Mouse (Mus musculus): Measurements from ENCODE around the gene Fgfr2. TPM values are rescaled to one million over a fixed set of nuclear protein-coding genes. Genes with fewer than 3 reads are reported as not detected.

Fgfr2 gene
- polyA plus RNA-seq, 1 experiment, result 0.17 TPM

DNA sequence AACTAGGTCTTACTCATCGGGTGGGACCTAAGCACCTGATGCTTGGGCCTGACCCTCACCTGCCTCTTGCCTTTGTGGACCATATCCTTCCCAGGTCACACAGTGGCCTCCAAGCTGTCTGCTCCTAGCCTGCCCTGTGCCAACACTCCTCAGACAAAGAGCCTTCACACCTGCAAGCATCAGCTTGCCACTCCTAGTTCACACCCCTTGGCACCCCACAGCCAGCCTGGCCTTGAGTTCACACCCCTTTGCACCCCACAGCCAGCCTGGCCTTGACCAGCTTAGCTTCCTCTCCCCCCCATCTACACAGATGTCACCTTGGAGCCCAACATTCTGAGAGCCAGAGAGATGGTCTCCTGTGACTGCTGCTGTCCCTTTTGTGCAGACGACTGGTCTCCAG, 319.8 kb downstream of the Fgfr2 start:
- Histone ChIP-seq H3K27me3 (ENCODE audit: control insufficient read depth, insufficient read depth, insufficient read length) (no peaks in the 10 kb centered on the region), H3K4me3 (no peak overlapping the region), H3K36me3 (ENCODE audit: control insufficient read depth, insufficient read depth) (no peaks in the 10 kb centered on the region), H3K4me2 (ENCODE audit: low read depth) (no peak overlapping the region), H3ac (ENCODE audit: control insufficient read depth, insufficient read length) (no peak overlapping the region), H3K79me2 (ENCODE audit: control insufficient read depth, insufficient read depth) (peaks cover 59% of the 10 kb centered on the region)
- TF ChIP-seq MYOG (IDR thresholded peaks at IDR 0.05; ENCODE audit: control insufficient read depth in 1 of 3, insufficient read depth in 1 of 3, insufficient read length in 2 of 3, low read depth in 2 of 3) (no peak), POLR2AphosphoS2 (IDR thresholded peaks at IDR 0.05; ENCODE audit: insufficient read length, low read depth) (no peak), MYOD1 (IDR thresholded peaks at IDR 0.05; ENCODE audit: control insufficient read depth in 1 of 3, insufficient read length in 2 of 3, low read depth in 2 of 3) (no peak), SRF (IDR thresholded peaks at IDR 0.05; ENCODE audit: control insufficient read depth, insufficient read length, low read depth) (no peak), E2F4 (IDR thresholded peaks at IDR 0.05; ENCODE audit: insufficient read depth) (no peak), CEBPB (IDR thresholded peaks at IDR 0.05; ENCODE audit: insufficient read depth, poor library complexity, severe bottlenecking) (no peak), POLR2A (IDR thresholded peaks at IDR 0.05; ENCODE audit: insufficient read length, low read depth) (no peak), USF1 (IDR thresholded peaks at IDR 0.05; ENCODE audit: low read depth) (no peak)

DNA sequence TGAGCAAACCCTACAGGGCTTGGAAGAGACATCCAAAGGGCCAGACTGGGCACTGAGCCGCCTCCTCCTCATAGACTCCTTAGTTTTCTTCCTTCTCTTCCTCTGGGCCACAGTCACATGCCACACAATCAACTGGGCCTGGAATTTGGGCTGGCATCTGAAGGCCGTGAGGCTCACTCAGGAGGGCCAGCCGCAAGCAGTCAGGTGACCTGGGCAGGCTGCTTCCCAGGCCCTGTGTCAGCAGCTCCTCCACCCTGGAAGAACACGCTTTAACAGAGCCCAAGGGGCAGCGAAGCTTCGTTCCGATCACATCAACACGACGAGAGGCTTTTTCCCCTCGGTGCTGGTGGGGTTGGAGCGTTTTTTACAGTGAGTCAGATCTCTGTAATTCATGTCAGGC, 320.5 kb downstream of the Fgfr2 start:
- no peak for TF ChIP-seq POLR2A (IDR thresholded peaks at IDR 0.05; ENCODE audit: insufficient read length, low read depth)
- no peak for TF ChIP-seq MAX (IDR thresholded peaks at IDR 0.05; ENCODE audit: low read depth)
- TF ChIP-seq MYOD1 (IDR thresholded peaks at IDR 0.05; ENCODE audit: control insufficient read depth in 1 of 3, insufficient read length in 2 of 3, low read depth in 2 of 3), result no peak
- TF ChIP-seq USF1 (IDR thresholded peaks at IDR 0.05; ENCODE audit: low read depth), result no peak
- no peak for TF ChIP-seq MYOG (IDR thresholded peaks at IDR 0.05; ENCODE audit: control insufficient read depth in 1 of 3, insufficient read depth in 1 of 3, insufficient read length in 2 of 3, low read depth in 2 of 3)
- no peak for TF ChIP-seq TCF12 (IDR thresholded peaks at IDR 0.05; ENCODE audit: insufficient read depth, poor library complexity, severe bottlenecking)
- no peak for TF ChIP-seq CEBPB (IDR thresholded peaks at IDR 0.05; ENCODE audit: insufficient read depth, poor library complexity, severe bottlenecking)
- no peak for TF ChIP-seq TCF3 (IDR thresholded peaks at IDR 0.05; ENCODE audit: insufficient read length, low read depth)
- TF ChIP-seq E2F4 (IDR thresholded peaks at IDR 0.05; ENCODE audit: insufficient read depth), result no peak
- no peak for TF ChIP-seq SRF (IDR thresholded peaks at IDR 0.05; ENCODE audit: control insufficient read depth, insufficient read length, low read depth)
- TF ChIP-seq POLR2AphosphoS2 (IDR thresholded peaks at IDR 0.05; ENCODE audit: insufficient read length, low read depth), result no peak
- TF ChIP-seq REST (IDR thresholded peaks at IDR 0.05; ENCODE audit: insufficient read depth, insufficient read length), result no peak
- no peak overlapping the region for H3ac ChIP-seq (ENCODE audit: control insufficient read depth, insufficient read length)
- H3K4me2 ChIP-seq (ENCODE audit: low read depth), result no peak overlapping the region
- H3K79me2 ChIP-seq (ENCODE audit: control insufficient read depth, insufficient read depth), result peaks cover 54% of the 10 kb centered on the region
- no peak overlapping the region for H3K4me3 ChIP-seq
- H3K36me3 ChIP-seq (ENCODE audit: control insufficient read depth, insufficient read depth), result no peaks in the 10 kb centered on the region
- H3K27me3 ChIP-seq (ENCODE audit: control insufficient read depth, insufficient read depth, insufficient read length), result no peaks in the 10 kb centered on the region

DNA sequence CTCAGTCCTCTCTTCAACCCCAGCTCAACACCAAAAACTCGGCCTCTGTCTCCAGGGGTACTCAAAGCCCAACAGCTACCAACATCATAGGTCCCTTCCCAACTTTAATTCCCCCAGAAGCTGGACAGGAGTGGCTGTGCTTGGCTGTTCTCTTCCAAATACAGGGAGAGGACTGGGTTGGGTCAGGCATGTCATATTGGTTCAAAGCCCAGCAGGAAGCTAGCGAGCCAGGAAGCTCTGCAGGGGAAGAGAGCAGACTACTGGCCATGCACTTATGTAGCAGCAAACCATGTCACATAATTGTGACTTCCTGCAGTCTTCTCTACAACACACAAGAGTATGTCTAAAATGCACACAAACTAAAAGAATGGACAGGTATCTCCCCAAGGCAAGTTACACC, 321.1 kb downstream of the Fgfr2 start:
- no peak for TF ChIP-seq POLR2AphosphoS2 (IDR thresholded peaks at IDR 0.05; ENCODE audit: insufficient read length, low read depth)
- TF ChIP-seq USF1 (IDR thresholded peaks at IDR 0.05; ENCODE audit: low read depth), result no peak
- no peak for TF ChIP-seq TCF12 (IDR thresholded peaks at IDR 0.05; ENCODE audit: insufficient read depth, poor library complexity, severe bottlenecking)
- TF ChIP-seq MYOG (IDR thresholded peaks at IDR 0.05; ENCODE audit: control insufficient read depth in 1 of 3, insufficient read depth in 1 of 3, insufficient read length in 2 of 3, low read depth in 2 of 3), result no peak
- TF ChIP-seq SRF (IDR thresholded peaks at IDR 0.05; ENCODE audit: control insufficient read depth, insufficient read length, low read depth), result no peak
- H3K4me2 ChIP-seq (ENCODE audit: low read depth), result no peak overlapping the region
- no peaks in the 10 kb centered on the region for H3K27me3 ChIP-seq (ENCODE audit: control insufficient read depth, insufficient read depth, insufficient read length)
- peaks cover 50% of the 10 kb centered on the region for H3K79me2 ChIP-seq (ENCODE audit: control insufficient read depth, insufficient read depth)
- H3K36me3 ChIP-seq (ENCODE audit: control insufficient read depth, insufficient read depth), result no peaks in the 10 kb centered on the region
- no peak overlapping the region for H3ac ChIP-seq (ENCODE audit: control insufficient read depth, insufficient read length)
- no peak overlapping the region for H3K4me3 ChIP-seq

DNA sequence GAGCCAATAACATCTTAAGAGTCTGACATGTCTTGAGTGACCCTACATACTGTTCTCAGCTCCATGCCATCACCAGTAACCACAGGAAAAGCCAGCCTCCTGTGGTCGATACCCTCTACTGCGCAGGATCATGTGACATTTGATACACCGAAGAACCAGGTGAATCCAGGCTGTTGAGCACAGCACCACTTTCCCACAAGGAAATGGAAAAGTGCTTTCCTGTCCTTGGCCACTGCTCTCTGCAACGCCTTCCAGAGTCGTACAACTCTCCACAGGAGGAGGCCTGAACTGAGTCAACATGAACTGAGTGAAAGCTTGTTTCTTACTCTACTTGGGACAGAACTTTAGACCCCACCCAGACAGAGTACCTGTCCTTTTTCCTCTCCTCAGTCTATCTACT, 321.6 kb downstream of the Fgfr2 start:
- Histone ChIP-seq H3K79me2 (ENCODE audit: control insufficient read depth, insufficient read depth) (peaks cover 48% of the 10 kb centered on the region), H3K27me3 (ENCODE audit: control insufficient read depth, insufficient read depth, insufficient read length) (no peaks in the 10 kb centered on the region), H3K4me2 (ENCODE audit: low read depth) (no peak overlapping the region), H3K36me3 (ENCODE audit: control insufficient read depth, insufficient read depth) (no peaks in the 10 kb centered on the region), H3K4me3 (no peak overlapping the region), H3ac (ENCODE audit: control insufficient read depth, insufficient read length) (no peak overlapping the region)
- TF ChIP-seq POLR2AphosphoS2 (IDR thresholded peaks at IDR 0.05; ENCODE audit: insufficient read length, low read depth) (no peak), E2F4 (IDR thresholded peaks at IDR 0.05; ENCODE audit: insufficient read depth) (no peak), MYOG (IDR thresholded peaks at IDR 0.05; ENCODE audit: control insufficient read depth in 1 of 3, insufficient read depth in 1 of 3, insufficient read length in 2 of 3, low read depth in 2 of 3) (no peak), MYOD1 (IDR thresholded peaks at IDR 0.05; ENCODE audit: control insufficient read depth in 1 of 3, insufficient read length in 2 of 3, low read depth in 2 of 3) (no peak), CEBPB (IDR thresholded peaks at IDR 0.05; ENCODE audit: insufficient read depth, poor library complexity, severe bottlenecking) (no peak), TCF12 (IDR thresholded peaks at IDR 0.05; ENCODE audit: insufficient read depth, poor library complexity, severe bottlenecking) (no peak), TCF3 (IDR thresholded peaks at IDR 0.05; ENCODE audit: insufficient read length, low read depth) (no peak), POLR2A (IDR thresholded peaks at IDR 0.05; ENCODE audit: insufficient read length, low read depth) (no peak), USF1 (IDR thresholded peaks at IDR 0.05; ENCODE audit: low read depth) (no peak), MAX (IDR thresholded peaks at IDR 0.05; ENCODE audit: low read depth) (no peak), SRF (IDR thresholded peaks at IDR 0.05; ENCODE audit: control insufficient read depth, insufficient read length, low read depth) (no peak), REST (IDR thresholded peaks at IDR 0.05; ENCODE audit: insufficient read depth, insufficient read length) (no peak)

DNA sequence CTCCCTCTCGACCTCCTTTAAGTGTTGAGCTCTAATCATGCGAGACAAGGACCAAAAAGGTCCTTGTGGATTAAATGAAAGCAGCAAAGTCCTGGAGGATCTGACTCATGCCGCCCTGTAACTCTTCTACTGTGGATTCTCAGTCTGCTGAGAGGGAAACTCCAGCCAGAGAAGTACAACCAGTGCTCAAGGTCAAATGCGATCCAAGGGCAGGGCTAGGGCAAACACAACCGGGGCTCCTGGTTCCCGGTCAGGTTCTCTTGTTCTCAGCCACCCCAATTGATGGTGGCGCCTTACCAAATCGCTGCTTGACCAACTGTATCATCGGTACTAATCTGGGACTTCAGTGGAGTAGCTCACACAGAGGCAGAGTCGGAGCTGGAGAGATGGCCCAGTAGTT, 322.3 kb downstream of the Fgfr2 start:
- no peaks in the 10 kb centered on the region for H3K27me3 ChIP-seq (ENCODE audit: control insufficient read depth, insufficient read depth, insufficient read length)
- TF ChIP-seq MAX (IDR thresholded peaks at IDR 0.05; ENCODE audit: low read depth), result no peak
- no peak for TF ChIP-seq CEBPB (IDR thresholded peaks at IDR 0.05; ENCODE audit: insufficient read depth, poor library complexity, severe bottlenecking)
- TF ChIP-seq MYOD1 (IDR thresholded peaks at IDR 0.05; ENCODE audit: control insufficient read depth in 1 of 3, insufficient read length in 2 of 3, low read depth in 2 of 3), result no peak
- no peak for TF ChIP-seq MYOG (IDR thresholded peaks at IDR 0.05; ENCODE audit: control insufficient read depth in 1 of 3, insufficient read depth in 1 of 3, insufficient read length in 2 of 3, low read depth in 2 of 3)
- no peak for TF ChIP-seq POLR2A (IDR thresholded peaks at IDR 0.05; ENCODE audit: insufficient read length, low read depth)
- TF ChIP-seq REST (IDR thresholded peaks at IDR 0.05; ENCODE audit: insufficient read depth, insufficient read length), result no peak
- TF ChIP-seq E2F4 (IDR thresholded peaks at IDR 0.05; ENCODE audit: insufficient read depth), result no peak
- no peak for TF ChIP-seq TCF12 (IDR thresholded peaks at IDR 0.05; ENCODE audit: insufficient read depth, poor library complexity, severe bottlenecking)
- no peak overlapping the region for H3K4me2 ChIP-seq (ENCODE audit: low read depth)
- H3K79me2 ChIP-seq (ENCODE audit: control insufficient read depth, insufficient read depth), result peaks cover 43% of the 10 kb centered on the region
- no peak overlapping the region for H3ac ChIP-seq (ENCODE audit: control insufficient read depth, insufficient read length)
- no peak overlapping the region for H3K4me3 ChIP-seq
- H3K36me3 ChIP-seq (ENCODE audit: control insufficient read depth, insufficient read depth), result no peaks in the 10 kb centered on the region
